Mouse (Mus musculus): ENCODE measurements around the gene Pik3r2.
A peak's percentile ranks its signal among the peaks of the same experiment; 100 is the strongest.

The Pik3r2 gene

DNA sequence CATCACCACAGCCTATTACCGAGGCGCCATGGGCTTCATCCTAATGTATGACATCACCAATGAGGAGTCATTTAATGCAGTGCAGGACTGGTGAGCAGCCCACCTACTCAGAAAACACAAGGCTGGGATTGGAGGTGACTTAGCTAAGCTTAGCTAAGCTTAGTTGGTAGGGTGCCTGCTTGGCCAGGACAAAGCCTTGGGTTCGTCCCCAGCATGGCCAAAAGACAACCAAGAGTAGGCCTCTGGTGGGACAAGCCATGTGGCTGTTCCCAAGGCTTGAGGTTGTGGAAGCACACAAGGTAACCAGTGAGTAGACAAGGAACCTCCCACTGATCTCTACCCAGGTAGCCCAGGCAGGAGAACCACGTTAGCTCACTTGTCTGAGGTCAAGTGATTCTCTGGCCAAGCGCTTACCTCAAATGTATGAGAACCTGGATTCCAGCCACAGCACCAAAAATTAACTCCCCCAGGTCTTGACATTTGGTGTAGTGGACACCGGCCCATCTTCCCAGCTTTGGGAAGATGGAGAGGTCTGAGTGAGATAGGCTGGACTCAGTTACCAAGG is 20.0 kb downstream of the Pik3r2 start:
- no peak for DNase-seq (ENCODE audit: low spot score)

DNA sequence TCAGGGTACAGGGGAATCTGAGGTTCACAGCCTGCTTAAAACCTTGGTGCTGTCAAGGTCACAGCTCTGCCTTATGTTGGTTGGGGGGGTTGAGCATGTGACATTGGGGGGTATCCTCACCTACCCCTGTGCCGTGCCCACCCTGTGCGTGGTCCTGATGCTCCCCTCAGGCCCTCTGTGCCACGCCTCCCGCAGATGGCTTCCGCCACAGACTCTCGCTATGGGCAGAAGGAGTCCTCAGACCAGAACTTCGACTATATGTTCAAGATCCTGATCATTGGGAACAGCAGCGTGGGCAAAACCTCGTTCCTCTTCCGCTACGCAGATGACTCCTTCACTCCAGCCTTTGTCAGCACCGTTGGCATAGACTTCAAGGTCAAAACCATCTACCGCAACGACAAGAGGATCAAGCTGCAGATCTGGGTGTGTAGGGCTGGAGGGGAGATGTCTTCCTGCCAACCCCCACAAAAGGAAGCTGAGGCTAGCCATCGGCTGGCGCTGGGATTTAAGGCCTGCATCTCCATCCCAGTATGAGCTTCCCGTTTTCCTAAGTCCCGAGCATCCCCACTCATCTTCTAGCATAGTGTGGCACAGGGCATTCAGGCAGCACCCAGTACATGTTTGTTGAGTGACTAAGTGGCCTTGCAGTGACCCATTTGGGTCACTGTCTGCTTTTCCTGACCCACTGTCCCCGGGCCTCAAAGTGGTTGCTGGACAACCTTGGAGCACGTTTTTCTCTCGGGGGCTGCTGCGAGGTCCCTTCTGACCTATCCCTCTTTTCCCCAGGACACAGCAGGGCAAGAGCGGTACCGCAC is 20.6 kb downstream of the Pik3r2 start:
- no peak for DNase-seq (ENCODE audit: low spot score)

DNA sequence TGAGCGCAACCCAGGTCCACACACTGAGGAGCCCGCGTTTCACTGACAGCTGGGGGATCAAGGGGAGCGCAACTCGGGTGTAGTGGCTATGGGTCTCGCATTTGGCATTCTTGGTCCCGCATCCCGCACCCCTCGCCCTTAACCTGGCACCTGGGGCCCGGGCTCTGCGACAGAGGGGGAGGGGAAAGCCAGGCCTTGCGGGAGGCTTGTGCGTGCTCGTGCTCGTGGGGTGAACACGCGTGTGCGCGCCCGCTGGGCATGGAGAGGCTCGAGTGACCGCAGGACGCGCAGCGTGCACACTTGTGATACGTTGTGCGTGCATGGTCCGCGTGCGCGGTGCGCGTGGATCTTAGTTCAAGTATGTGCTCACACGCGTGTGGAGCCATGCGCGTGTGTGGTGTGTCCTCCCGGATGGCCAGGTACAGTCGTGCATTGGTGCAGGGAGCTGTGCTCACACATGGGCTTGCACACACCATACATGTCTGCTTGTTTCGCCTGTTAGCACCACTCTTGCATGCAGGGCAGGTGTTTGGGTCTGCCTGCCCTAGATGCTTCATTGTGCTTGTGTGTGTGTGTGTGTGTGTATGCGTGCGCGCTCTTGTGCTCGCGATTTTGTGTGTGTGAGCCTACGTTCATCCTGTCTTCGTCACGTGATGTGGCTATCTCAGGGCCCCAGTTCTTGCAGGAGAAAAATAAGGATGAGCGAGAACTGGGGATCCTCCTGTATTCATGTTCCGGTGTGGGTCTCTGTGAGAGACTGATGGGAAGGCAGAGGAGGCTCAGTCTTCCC is 21.4 kb downstream of the Pik3r2 start:
- no peak for DNase-seq (ENCODE audit: low spot score)

DNA sequence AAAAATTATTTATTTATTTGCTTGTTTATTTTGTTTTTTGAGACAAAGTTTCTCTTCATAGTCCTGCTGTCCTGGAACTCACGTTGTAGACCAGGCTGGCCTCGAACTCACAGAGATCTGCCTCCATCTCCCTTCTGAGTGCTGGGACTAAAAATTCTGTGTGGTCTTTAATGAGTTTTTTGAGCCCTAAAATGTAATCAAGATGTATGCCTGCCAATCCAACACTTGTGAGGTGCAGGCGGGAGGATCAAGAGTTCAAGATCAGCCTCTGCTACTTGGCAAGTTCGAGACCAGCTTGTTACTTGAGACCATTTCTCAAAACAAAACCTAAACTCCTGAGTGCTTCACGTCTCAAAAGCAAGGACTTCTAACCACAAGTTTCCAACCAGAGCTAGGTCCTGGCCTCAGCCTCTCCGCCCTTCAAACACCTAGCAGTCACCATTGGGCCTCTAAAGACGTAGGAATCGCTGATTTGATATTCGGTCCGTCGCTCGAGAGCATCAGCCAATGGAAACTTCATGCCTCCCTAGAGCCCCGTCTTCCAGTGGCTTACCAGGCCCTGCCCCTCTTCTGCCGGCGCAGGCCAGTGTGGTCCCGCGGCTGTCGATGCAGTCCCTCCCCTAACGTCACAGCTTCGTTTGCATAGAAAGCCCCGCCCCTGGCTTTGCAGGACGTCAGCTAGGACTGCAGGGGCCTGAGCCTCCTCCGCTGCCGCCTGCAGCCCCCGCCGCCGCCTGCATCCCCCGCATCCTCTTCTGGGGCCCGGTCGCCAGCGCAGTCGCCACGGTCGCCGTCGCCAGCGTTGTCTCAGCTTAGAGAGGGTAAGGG is 22.3 kb downstream of the Pik3r2 start, which contains the start of gene Rab3a:
Rab3a (plus strand) TSS at position 637 of the 828 bp plus-strand sequence.
- peak; percentile 90 for DNase-seq (ENCODE audit: low spot score)

DNA sequence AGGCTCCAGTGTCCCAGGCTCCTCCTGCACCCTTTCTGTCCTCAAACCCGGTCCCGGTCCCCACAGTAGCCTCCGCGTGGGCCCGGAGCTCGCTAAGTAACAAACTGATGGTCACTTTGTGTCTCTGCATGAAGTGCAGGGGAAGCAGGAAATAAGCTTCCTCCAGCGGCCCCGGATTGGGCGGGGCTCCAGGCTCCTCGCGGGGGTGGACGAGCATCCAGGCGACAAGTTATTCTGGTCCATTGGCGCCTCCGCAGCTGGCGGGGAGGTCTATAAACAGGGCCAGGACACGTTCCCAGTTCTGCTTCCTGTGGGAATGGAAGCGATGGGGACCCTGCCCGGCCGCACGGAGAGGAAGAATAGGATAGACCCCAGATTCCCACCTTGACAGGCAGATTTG is 23.4 kb downstream of the Pik3r2 start:
- peak; percentile 28 for DNase-seq (ENCODE audit: low spot score)

- no peak for DNase-seq (ENCODE audit: low spot score)
These were observed 24.3 kb downstream of the Pik3r2 start for GRCm38 (mm10) chr8:70752000-70752764.

- DNase-seq (ENCODE audit: low spot score): no peak
These were observed 26.3 kb downstream of the Pik3r2 start for GRCm38 (mm10) chr8:70750128-70750680.

DNA sequence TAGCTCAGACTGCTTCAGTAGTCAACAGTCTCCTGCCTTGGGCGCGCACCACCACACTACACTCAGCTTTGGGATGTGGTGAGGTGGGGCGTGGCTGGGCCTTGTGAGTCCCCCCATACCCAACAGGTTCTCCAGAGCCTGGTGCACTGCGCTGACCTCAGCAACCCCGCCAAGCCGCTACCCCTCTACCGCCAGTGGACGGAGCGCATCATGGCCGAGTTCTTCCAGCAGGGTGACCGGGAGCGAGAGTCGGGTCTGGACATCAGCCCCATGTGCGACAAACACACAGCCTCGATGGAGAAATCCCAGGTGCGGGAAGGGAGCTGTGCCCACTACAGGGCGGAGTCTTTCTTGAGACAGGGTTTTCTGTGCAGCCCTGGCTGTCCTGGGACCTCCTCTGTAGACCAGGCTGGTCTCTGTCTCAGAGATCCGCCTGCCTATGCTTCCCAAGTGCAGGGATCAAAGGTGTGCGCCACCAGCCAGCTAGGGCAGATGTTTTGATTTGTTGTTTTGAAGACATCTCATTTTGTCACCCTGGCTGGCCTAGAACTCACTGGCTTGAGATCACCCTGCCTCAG is 27.3 kb downstream of the Pik3r2 start:
- no peak for DNase-seq (ENCODE audit: low spot score)

- DNase-seq (ENCODE audit: low spot score): no peak
These were observed 28.0 kb downstream of the Pik3r2 start for GRCm38 (mm10) chr8:70748246-70749096.

GRCm38 (mm10) chr8:70747211-70747890 is 29.2 kb downstream of the Pik3r2 start:
- no peak for DNase-seq (ENCODE audit: low spot score)

DNA sequence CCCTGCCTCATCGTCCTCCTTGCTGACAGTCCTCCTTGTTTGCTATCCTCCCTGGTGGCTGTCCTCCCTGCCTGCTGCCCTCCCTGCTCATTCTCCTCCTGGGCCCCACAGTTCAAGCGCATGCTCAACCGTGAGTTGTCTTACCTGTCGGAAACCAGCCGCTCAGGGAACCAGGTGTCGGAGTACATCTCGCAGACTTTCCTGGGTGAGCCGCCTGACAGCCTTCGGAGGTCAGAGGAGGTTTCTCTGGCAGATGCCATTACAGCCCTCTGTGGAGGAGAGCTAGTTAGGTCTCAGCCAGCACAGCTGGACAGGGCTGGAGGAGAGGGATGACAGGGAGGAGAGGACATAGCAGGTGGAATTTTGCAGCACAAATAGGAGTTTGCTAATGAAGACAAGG is 29.8 kb downstream of the Pik3r2 start:
- no peak for DNase-seq (ENCODE audit: low spot score)

GRCm38 (mm10) chr8:70745691-70746220 is 30.8 kb downstream of the Pik3r2 start:
- DNase-seq (ENCODE audit: low spot score): no peak

GRCm38 (mm10) chr8:70744806-70745205 is 31.7 kb downstream of the Pik3r2 start:
- no peak for DNase-seq (ENCODE audit: low spot score)

DNA sequence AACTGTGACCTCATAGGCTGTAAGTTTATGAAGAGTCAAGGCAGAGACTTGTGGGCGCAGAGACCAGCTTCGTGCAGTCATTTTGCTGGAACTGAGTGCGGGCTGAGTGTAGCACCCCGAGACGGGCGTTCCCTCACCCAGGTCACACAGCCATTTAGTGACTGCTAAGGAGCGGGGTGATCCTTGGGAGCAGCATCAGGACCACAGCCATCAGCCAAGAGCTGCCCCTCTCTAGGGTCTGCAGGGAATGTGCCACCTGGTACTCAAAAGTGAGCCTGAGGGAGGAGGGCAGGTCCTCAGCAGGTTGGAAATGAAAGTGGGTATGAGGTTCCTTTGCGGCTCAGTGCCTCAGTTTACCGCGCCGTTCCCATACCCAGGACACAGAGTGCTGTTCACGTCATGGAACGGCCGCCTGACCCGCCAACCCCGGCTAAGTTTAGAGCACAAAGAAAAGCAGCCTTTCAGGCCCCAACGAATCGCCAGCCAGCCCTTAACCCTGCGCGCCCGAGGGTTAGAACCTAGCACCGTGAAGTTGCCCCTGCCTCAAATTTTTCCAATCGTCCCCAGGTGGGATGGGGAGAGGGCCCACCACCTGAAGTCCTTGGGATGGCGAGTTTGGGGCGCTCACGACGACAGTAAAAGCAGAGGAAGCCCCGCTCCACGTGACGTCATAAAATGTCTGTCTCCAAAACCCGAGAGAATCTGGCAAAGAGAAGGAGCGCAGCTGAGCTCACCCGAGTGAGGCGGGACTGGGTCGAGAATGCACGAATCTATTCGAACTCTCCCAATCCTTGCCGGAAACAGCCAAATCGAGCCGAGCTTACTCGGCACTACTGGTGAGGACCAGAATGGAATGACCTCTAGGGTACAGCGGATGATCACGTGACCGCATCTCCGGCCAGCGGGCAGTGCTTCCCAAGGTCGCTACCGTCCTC is 32.6 kb downstream of the Pik3r2 start:
- no peak for DNase-seq (ENCODE audit: low spot score)

- DNase-seq (ENCODE audit: low spot score): no peak
These were observed 33.4 kb downstream of the Pik3r2 start for GRCm38 (mm10) chr8:70742981-70743655.

DNA sequence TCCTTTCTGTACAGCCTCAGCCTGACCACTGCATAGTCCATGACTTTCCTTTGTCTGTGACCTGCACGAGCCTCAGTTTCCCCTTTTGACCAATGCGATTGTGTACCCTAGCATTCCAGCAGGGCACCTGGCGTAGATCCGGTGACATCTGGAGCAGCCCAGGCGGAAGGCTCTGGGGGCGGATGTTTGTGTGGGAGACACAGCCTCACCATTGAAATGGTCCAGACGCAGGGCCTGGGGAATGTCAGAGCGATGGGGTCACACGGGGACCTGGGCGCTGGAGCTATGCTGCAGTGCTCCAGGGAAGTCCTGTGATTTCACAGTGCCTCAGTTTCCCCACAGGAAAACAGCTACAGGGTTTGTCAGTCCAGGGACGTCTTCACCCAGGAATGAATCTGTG is 34.3 kb downstream of the Pik3r2 start:
- no peak for DNase-seq (ENCODE audit: low spot score)

DNA sequence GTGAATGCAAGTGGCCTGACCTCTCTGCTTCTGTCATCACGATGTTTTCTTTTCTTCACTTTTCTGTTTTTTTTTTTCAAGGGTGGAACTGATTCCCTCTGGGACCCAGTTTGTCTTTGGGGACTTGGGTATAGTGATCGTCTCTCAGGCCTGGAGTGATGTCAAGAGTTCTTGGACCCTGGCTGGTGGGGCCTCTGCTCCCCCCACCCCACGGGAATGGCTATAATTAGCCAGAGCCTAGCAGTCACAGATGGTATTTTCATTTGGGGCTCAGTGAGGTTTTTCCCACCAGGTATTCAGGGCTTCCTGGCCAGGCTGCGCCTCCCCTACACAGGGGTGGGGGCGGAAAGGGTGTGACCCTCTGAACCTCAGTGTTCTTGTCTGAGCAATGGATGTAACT is 34.9 kb downstream of the Pik3r2 start:
- no peak for DNase-seq (ENCODE audit: low spot score)

Data from ovary, postnatal 14 days (tissue).